Mouse (Mus musculus) heart, postnatal 0 days (tissue): ENCODE measurements around the gene Slc2a10. TPM values are rescaled to one million over a fixed set of nuclear protein-coding genes. Genes with fewer than 3 reads are reported as not detected.

Experiments
- ATAC-seq: fragments of 200-750 bp; cut with Nextera tagmentation; 2 replicates; pipeline ENCODE4 v1.8.0; 2017; ENCODE audit warnings: low read depth, moderate number of reproducible peaks, moderate library complexity; ENCODE audit not compliant: insufficient read depth
- DNase-seq: peaks from one replicate; pipeline ENCODE4 v3.0.0-alpha.2; 2016; ENCODE audit warnings: low spot score
- H3K27ac ChIP-seq: fragments of 300-500 bp; sonication (generic); 2 replicates; pipeline ENCODE4 v1.5.1; 2014; ENCODE audit warnings: low read depth, mild to moderate bottlenecking
- H3K27me3 ChIP-seq: fragments of 300-500 bp; sonication (generic); 2 replicates; pipeline ENCODE4 v1.6.1; 2014; ENCODE audit warnings: low read length, mixed read lengths; ENCODE audit not compliant: control insufficient read depth, insufficient read depth
- H3K36me3 ChIP-seq: fragments of 300-500 bp; sonication (generic); replicated peaks from 2 replicates; pipeline ENCODE4 v1.6.1; 2014; ENCODE audit warnings: low read length, mixed read lengths; ENCODE audit not compliant: control insufficient read depth, insufficient read depth
- H3K4me1 ChIP-seq: fragments of 300-500 bp; sonication (generic); 2 replicates; pipeline ENCODE4 v1.6.1; 2014; ENCODE audit warnings: antibody characterized with exemption; ENCODE audit not compliant: control insufficient read depth, insufficient read depth
- H3K4me2 ChIP-seq: fragments of 300-500 bp; sonication (generic); 2 replicates; pipeline ENCODE4 v1.6.1; 2014; ENCODE audit warnings: low read depth, mild to moderate bottlenecking, low read length, moderate library complexity
- H3K4me3 ChIP-seq: fragments of 300-500 bp; sonication (generic); 2 replicates; pipeline ENCODE4 v1.5.1; 2014; ENCODE audit warnings: low read depth, low read length
- H3K9ac ChIP-seq: fragments of 300-500 bp; sonication (generic); replicated peaks from 2 replicates; pipeline ENCODE4 v1.6.1; 2014; ENCODE audit warnings: low read depth, low read length, mixed read lengths
- H3K9me3 ChIP-seq: fragments of 300-500 bp; sonication (generic); replicated peaks from 2 replicates; pipeline ENCODE4 v1.6.1; 2016; ENCODE audit warnings: low read length; ENCODE audit not compliant: control insufficient read depth
- CTCF ChIP-seq: IDR thresholded peaks from 2 replicates; pipeline ENCODE4 v1.5.1; 2016; ENCODE audit warnings: antibody characterized with exemption, control low read depth, low read depth
- EP300 ChIP-seq: IDR thresholded peaks from 2 replicates; pipeline ENCODE4 v1.6.1; 2016; ENCODE audit warnings: antibody characterized with exemption, low read depth
- WGBS: fragments of 180-500 bp; shearing (Covaris S2); extraction: QIAGEN DNeasy Blood & Tissue Kit; methylation state at CpG from one replicate; pipeline ENCODE4 v1.1.7; 2014; 5-methylcytosine and 5-hydroxymethylcytosine counted together
- polyA plus RNA-seq: library from polyadenylated mRNA; unstranded; fragments of >200 nt; fragmentation: Nextera tagmentation; extraction: Ambion mirVana; gene quantifications from 2 replicates; pipeline ENCODE4 v1.2.1, GENCODE M21; 2015
- total RNA-seq: library from RNA; depleted of rRNA; stranded (reverse); fragments of >200 nt; gene quantifications from 2 replicates; pipeline ENCODE4 v1.2.3, GENCODE M21; 2014; ENCODE audit warnings: low replicate concordance

The Slc2a10 gene
- total and polyA plus RNA-seq, 2 experiments from 2014 or later, result 3.5 to 3.6 TPM

DNA sequence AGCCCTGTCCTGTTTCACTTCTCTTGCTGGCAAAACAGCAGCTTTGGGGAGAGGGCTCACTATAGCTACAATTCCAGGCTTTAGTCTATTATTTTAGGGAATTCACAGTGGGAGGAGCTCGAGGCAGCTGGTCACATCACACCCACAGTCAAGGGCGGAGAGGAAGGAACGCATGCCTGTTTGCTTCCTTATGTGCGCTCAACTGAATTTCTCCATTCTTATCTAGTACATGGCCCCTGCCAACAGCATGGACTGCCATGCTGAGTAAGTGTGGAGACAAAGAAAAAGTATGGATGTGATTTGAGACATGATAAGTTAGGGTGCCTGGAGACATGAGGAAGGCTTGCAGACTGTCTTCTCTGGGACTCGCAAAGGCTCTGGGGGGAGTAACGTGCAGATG, 19.4 kb upstream of the Slc2a10 start:
- Histone ChIP-seq H3K9me3 (no peaks in the 10 kb centered on the region), H3K4me3 (no peak overlapping the region), H3K4me2 (no peak overlapping the region), H3K27ac (no peak overlapping the region), H3K36me3 (0 out of 2 replicates have a peak, but pooled peaks cover 2% of the 10 kb centered on the region), H3K27me3 (no peaks in the 10 kb centered on the region), H3K9ac (no peak overlapping the region), H3K4me1 (no peaks in the 10 kb centered on the region)
- TF ChIP-seq CTCF (no peak), EP300 (no peak)
- 34% methylated on average over 6 of the region's 6 CpGs for WGBS
- ATAC-seq (no peak), DNase-seq (no peak)

DNA sequence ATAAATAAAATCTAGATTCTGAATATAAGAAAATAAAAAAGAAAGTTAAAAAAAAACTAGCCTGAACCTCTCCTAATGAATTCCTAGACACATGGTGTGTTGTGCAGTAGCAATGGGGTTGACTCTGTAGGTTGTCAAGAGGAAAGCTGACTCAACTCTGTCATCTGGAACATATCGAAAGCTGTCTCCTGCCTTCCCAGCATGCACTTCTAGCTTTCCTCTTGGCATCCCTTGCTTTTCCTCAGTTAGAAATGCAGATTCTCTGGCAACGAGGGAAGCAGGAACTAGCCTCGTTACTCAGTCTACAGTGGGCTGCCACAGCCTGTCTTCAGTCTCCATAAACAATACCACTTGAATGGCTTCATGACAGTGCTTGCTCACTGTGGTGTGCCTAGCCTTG, 17.8 kb upstream of the Slc2a10 start:
- ATAC-seq (no peak), DNase-seq (no peak)
- TF ChIP-seq CTCF (no peak), EP300 (no peak)
- Histone ChIP-seq H3K36me3 (peaks cover 18% of the 10 kb centered on the region), H3K4me3 (no peak overlapping the region), H3K9ac (no peak overlapping the region), H3K9me3 (no peaks in the 10 kb centered on the region), H3K4me2 (no peak overlapping the region), H3K27me3 (no peaks in the 10 kb centered on the region), H3K27ac (no peak overlapping the region), H3K4me1 (no peaks in the 10 kb centered on the region)
- 58% methylated on average over 3 of the region's 3 CpGs for WGBS

GRCm38 (mm10) chr2:165486401-165486800, 17.2 kb upstream of the Slc2a10 start:
- H3K27ac ChIP-seq, result no peak overlapping the region
- H3K27me3 ChIP-seq, result no peaks in the 10 kb centered on the region
- peaks cover 19% of the 10 kb centered on the region for H3K36me3 ChIP-seq
- ATAC-seq (no peak), DNase-seq (no peak)
- no peaks in the 10 kb centered on the region for H3K9me3 ChIP-seq
- 63% methylated on average over 5 of the region's 5 CpGs for WGBS
- H3K4me2 ChIP-seq, result no peak overlapping the region
- H3K4me1 ChIP-seq, result no peaks in the 10 kb centered on the region
- H3K9ac ChIP-seq, result no peak overlapping the region
- TF ChIP-seq EP300, result no peak
- TF ChIP-seq CTCF, result no peak
- H3K4me3 ChIP-seq, result no peak overlapping the region

- no peak overlapping the region for H3K4me2 ChIP-seq
- H3K27me3 ChIP-seq, result no peaks in the 10 kb centered on the region
- H3K9me3 ChIP-seq, result no peaks in the 10 kb centered on the region
- WGBS, result 20% methylated on average over 8 of the region's 8 CpGs
- peaks cover 19% of the 10 kb centered on the region for H3K36me3 ChIP-seq
- no peak overlapping the region for H3K9ac ChIP-seq
- 0 out of 2 replicates have a peak, but pooled peaks cover 2% of the 10 kb centered on the region for H3K4me1 ChIP-seq
- no peak for DNase-seq
- no peak overlapping the region for H3K27ac ChIP-seq
- peak; percentile 61 for ATAC-seq
- TF ChIP-seq EP300 (no peak), CTCF (peak; percentile 85)
- H3K4me3 ChIP-seq, result no peak overlapping the region
These were observed 16.6 kb upstream of the Slc2a10 start for GRCm38 (mm10) chr2:165486881-165487535.

DNA sequence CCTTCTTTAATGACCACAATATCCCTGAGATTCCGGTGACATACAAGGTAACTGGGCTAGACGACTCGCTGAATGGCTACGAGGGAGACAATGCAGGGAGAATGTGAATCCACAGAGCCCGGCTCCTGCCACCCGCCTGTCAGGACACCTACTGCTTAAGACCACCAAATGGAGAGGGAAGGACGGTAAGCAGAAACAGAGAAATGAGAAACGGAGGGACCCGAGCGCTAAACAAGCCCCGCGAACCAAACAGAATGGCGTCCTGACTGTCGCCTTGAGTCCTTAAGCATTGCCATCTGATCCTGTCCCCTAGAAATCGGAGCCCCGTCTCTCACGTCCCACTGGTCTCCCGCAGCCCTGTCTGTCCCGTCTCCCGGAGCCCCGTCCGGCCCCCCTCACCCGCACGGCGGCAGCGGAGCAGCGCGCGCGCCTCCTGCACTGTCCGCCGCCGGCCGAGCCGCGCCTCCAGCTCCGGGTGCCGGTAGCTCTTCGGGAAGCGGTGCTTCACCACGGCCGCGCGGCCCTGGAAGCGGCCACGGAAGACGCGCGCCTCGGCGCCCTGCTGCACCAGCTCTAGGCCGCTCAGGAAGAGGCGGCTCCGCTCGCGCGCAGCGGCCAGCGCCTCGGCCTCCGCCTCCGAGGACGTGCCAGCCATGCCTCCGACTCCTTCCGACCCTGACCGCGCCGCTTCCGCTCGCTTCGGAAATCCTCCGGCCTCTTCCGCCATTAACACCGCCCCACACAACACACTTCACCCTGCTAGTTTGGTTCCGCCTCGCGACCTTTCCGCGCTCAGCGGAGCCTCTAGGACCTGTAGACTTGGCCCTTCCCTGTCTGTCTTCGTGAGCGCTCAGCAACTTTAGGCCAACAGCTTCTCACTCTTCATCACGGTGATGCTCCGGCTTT, 10.7 kb upstream of the Slc2a10 start, which contains the start of gene Trp53rka:
TSS of gene Trp53rka (minus strand) at position 677 of the 906 bp plus-strand sequence.
- TF ChIP-seq EP300 (no peak), CTCF (no peak)
- peaks cover 19% of the 10 kb centered on the region for H3K36me3 ChIP-seq
- H3K9ac ChIP-seq, result peak within 1 kb of the TSS; percentile 83
- WGBS, result under 1% methylated on average over 74 of the region's 84 CpGs
- H3K27ac ChIP-seq, result peak within 1 kb of the TSS; percentile 76
- DNase-seq, result peak; percentile 51
- peak within 1 kb of the TSS; percentile 75 for H3K4me2 ChIP-seq
- no peaks in the 10 kb centered on the region for H3K27me3 ChIP-seq
- peak within 1 kb of the TSS; percentile 73 for H3K4me3 ChIP-seq
- H3K9me3 ChIP-seq, result no peaks in the 10 kb centered on the region
- H3K4me1 ChIP-seq, result peaks cover 6% of the 10 kb centered on the region; the same call in 1 of the 2 replicates
- ATAC-seq, result peak; percentile 94
